Mouse (Mus musculus): ENCODE measurements around the gene Agbl4.

DNA sequence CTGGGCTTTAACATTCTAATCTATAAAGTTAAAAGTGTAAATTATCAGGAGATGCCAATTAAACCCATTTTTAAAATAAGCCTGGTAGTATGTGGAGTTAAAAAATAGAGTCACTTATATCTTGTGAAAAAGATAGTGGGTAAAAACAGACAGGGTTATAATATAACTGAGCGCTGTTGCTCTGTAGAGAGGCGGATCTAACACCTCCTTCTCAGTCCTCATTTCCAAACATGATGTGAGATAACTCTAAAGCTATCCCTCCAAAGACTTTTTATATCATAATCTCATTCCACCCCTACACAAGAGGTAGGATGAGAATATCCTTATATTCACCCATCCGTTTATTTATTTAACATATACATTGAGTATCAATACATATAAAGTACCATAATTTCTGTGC lies 669.9 kb downstream of the Agbl4 start:
- TF ChIP-seq CTCF (IDR thresholded peaks at IDR 0.05; ENCODE audit: borderline replicate concordance, extremely low read depth, insufficient read depth, insufficient read length) (no peak), POLR2A (IDR thresholded peaks at IDR 0.05; ENCODE audit: borderline replicate concordance, extremely low read depth, insufficient read depth, insufficient read length, poor library complexity, severe bottlenecking) (no peak)
